Mouse (Mus musculus) CD8-positive naive resting alpha-beta T cell, adult 2 months (primary cell): ENCODE data around the gene Zfp277.

Experiments used
- DNase-seq, 2 experiments: peaks; one replicate each; pipeline ENCODE4 v3.0.0; 2022; ENCODE audit warnings: low read depth in 2 of 2, low spot score in 2 of 2

Gene Zfp277

DNA sequence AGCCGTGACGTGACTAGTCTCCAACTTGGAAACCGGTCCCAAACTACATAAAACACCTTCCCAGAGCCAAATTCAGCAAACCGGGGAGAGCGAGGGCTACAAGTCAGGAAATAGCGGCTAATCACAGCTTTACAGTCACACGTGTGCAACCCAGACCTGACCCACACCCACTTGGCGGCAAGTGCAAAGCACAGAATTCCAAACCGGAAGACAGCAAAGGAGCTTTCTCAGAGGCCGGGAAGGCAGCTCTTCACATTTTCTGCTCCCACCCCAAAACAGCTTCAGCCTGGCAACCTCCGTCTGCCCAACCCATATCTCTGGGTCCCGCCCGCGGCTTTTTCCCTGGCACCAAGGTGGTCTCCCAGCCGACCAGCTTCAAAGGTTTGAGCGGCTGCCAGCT lies 496 bp downstream of the Zfp277 start:
- no peak for DNase-seq

DNA sequence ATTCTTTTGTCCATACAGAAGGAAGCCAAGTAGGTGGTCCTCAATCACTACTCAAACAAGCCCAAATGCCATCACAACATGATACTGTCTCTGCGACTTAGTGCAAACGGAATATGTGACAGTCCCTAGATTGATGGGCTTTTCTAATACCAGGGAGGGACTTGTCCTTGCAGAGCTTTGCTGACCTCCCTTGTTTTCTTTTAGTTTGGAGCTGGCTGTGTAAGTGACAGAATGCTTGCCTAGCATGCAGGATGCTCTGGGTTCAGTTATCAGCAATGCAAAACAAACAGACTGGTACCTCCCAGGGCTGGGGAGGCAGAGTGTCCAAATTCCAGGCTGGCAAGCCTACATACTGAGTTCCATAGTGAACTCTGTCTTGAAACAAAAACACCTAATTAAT lies 7.7 kb downstream of the Zfp277 start:
- DNase-seq, result no peak

DNA sequence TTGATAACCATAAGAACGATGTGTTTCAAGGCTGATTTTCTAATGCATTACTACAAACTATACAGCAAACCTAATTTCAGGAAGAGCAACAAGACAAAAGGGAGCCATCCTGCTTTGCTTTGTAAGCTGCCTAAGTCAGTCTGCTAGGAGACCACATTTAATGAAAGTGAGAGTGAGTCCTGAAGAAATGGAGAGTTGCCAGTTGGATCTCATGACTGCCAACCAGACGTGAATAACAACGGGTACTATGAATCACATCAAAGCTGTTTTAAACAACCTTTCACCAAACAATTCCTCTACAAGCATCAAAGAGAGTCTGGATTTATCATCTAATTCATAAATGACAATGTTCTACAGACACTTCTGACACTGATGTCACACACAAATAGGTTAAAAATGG lies 11.6 kb downstream of the Zfp277 start:
- DNase-seq, result no peak

GRCm38 (mm10) chr12:40431075-40431474 lies 14.6 kb downstream of the Zfp277 start:
- DNase-seq, result no peak

DNA sequence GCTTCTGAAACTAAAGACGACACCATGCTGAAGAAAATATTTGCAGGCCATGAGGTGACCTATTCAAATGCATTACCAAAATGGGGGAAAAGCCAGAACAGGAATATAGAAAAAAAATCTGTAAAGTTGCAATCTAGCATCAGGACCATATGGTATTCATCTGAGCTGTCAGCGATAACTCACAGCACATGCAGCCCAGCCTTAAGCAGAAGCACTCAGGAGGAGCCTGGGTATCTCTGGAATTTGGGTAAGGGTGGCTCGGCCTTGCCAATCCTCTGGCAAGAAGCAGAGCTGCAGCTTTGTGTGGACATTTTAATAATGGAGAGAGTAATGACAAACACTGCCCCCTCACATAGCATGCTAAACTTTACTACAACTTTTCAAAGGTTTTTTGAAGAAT lies 15.7 kb downstream of the Zfp277 start:
- no peak for DNase-seq

DNA sequence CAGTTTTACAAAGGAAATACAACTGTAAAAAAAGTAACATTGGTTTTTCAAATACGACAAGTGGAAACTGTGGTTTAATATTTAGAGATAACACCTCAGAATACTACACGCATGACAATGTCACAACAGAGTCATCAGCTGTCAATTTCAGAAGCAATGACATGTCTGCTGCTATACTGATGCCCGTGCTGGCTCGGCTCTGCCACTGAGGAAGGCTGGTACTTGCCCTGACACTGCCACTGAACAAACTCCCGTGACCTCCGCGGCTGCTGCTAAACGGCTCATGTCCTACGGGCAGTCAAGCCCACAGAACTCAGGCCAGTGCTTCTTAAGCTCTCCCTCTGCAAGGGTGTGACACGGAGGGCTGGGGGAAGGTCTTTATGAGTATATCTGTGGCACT lies 18.1 kb downstream of the Zfp277 start:
- DNase-seq, result no peak

DNA sequence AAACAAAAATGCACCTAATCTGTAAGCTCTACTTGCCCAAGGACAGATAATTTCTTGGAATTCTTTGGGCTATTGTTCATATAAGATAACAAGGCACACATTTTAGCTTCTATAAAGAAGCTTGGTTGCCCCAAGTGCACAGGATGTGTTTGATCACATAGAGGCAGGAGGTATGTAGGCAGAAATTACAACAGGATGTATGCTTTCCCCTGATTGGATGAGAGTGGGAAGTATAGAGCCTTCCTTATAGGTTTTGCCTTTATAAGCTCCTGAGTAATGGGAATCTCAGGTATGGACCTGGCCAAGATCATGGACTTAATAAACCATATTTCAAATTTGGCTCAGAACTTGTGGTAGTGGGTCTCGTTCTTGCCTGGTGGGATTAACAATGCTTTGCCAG lies 20.7 kb downstream of the Zfp277 start:
- no peak for DNase-seq

- no peak for DNase-seq
These were observed 28.4 kb downstream of the Zfp277 start for GRCm38 (mm10) chr12:40417257-40417656.

DNA sequence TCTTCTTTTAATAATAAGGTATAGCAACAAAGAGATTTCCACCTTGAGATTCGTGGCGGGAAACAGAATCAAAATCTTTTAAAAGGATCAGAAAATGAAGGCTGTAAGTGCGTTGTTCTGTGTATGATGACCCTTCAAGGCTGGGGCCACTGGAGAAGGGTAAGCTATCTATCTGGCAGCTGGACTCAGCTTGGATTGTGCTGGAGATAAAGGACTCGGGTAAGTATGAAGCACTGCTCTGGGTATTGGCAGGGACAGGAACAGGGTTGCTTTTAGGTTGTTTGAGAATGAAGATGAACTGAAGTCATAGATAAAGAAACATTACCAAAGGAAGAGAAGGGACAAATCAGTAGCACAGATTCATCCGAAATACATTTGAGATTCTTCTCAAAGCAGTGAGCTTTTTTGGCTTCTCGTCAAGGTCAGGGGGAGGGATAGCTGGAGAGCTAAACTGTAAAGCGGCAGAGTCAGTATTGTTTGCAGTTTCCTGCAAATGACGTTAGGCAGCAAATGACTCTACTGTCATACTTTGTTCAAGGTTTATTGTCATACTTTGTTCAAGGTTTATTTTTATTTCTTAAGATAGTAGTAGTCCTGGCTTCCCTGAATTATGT lies 30.3 kb downstream of the Zfp277 start:
- DNase-seq, result no peak

DNA sequence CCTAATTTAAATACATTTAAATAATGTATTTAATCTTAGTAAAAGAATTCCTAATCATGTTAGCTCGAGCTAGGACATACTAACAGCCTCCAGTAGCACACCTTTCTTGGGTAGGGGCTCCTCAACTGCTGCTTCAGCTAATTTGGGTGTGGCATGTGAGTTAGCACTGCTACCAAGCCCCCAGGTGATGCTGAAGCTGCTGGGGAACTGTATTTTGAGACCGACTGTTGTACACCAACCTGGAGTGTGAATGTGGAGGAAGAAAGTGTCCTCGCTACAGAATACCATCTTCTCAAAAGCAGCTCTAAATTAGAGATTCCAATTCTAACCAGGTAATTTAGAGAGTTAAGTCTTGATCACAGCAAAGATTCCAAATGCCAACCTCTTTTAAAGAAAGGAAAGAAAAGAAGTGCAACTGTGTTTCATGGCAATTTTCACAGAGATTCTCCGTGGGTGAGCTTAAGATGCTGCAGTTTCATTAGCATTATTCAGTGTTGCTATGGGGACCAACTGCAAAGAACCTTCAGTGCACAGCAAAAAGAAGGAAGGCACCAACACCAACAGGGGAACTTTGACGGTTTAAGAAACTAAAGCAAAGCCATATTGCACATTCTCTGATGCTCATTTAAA lies 30.9 kb downstream of the Zfp277 start:
- no peak for DNase-seq

- DNase-seq, result no peak
These were observed 45.9 kb downstream of the Zfp277 start for GRCm38 (mm10) chr12:40399812-40400211.

DNA sequence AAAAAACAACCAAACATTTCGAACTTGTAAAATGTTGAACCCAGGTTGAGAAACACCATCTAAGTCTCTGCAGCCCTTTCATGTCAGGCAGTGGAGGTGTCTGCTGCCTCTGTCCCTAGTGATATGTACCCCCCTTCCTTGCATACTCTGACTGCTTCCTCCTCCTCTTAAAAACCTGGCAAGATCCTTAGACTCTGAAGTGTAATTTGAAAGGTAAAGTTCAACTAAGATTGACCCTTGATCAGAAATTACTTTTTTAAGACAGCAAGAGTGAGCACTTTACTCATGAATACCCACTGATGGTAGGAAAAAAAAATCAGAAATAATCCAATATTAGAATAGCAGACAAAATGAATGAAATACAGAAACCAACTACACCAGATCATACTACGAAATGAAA lies 46.3 kb downstream of the Zfp277 start:
- DNase-seq, result no peak

DNA sequence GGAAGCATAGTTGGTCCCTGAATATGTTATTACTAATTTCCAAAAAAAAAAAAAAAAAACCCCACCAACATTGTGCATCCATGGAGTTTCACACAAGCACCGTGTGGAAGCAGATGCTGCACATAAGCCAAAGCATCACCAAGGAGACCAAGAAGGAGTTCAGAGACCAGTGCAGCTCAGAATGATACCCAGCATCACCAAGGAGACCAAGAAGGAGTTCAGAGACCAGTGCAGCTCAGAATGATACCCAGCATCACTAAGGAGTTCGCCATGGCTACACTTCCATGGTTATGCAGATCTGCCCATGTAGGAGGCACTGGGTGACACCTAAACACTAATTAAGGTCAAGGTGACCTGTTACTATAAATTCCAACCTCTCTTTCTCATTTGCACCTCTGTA lies 46.8 kb downstream of the Zfp277 start:
- DNase-seq, result no peak

- no peak for DNase-seq
These were observed 52.8 kb downstream of the Zfp277 start for GRCm38 (mm10) chr12:40392869-40393268.

- no peak for DNase-seq
These were observed 54.4 kb downstream of the Zfp277 start for GRCm38 (mm10) chr12:40391262-40391661.

DNA sequence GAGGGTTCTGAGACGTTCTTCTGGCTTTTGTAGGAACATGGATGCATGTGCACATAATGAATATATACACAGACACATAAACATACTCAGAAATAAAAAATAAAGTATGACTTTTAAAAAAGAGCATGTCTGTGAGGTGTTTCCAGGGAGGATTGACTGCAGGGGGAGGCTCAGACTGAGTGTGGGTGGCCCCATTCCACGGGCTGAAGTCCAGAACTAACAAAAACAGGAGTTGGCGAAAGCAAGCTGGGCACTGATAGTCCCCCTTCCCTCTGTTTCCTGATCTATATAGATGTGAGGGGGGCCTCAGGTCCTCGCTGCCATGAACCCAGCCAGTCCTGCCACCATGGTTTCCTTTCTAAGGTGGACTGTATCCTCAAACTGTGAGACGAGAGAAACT lies 57.9 kb downstream of the Zfp277 start:
- DNase-seq, result no peak

DNA sequence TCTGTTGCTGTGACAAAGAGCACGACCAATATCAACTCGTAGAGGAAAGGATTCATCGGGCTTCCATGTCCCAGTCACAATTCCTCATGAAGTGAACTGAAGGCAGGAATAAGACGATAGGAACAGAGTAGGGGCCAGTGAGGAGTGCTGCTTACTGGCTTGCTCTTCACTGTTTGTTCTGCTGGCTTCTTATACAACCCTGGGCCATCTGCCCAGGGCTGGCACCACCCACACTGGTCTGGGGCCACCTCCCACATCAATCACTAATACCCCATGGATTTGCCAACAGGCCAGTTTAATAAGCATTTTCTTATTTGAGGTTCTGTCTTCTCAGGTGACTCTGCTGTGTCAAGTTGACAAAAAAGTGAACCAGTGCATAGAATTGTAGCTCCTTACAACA lies 60.4 kb downstream of the Zfp277 start:
- no peak for DNase-seq

GRCm38 (mm10) chr12:40383718-40384117 lies 62.0 kb downstream of the Zfp277 start:
- DNase-seq, result no peak

- DNase-seq, result no peak
These were observed 63.2 kb downstream of the Zfp277 start for GRCm38 (mm10) chr12:40382539-40382938.

DNA sequence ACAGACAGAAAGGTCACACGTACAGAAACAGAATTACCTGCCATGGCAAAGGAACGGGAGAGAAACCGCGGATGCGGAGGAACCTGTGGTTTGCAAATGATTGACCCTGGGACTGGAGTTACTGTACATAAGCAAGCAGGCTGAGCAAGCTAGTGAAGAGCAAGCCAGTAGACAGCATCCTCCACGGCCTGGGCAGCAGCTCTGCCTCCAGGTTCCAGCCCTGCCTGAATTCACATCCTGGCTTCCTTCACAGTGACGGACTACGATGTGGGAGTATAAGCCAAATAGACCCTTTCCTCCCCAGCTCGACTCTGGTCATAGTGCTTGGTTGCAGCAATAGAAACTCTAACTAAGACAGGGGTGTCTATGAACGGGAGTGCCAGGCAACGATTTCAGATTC lies 63.9 kb downstream of the Zfp277 start:
- DNase-seq, result no peak

DNA sequence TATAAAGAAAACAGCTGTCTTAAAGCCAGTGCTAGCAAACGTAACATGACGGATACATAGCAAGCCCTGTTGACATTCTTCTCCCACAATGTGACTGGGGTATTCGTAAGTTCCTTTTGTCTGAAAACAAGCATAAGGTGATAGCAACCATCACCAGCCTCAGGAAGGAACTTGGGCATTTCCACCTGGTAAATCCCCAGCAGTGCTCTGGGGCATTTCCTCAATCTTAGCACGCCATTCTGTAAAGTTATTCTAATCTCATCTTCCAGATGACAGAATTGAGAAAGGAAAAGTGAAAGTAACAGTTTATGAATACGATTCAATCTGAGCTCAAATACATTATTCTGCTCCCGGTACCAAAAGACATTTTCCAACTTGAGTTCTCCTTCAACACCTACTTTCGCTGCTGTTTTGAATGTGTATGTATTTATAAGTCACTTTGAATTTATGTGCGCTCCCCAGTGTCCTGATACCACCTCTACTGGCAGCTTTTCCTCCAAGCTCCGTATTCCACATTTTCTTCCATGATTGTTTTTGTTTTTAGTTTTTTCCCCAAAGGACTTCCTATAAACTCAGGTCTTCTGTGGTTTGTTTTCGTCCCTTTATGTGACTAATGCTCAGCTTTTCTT lies 64.4 kb downstream of the Zfp277 start:
- no peak for DNase-seq

DNA sequence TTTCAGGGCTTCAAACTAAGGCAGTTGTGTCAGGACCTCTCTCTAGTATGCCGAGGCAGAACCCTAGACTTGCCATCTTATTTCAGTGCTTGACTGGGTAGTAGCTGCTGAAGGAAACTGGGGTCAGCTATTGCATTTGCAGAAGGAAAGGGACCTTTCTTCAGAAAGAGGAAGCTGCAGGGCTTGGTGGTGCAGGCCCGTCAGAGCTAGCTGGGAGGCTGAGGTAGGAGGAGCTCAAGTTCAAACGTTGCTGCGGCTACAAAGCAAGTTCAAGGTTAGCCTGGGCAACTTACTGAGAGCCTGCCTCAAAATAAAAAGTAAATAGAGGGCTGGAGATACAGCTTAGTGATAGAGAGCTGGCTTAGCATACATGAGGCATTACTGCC lies 66.2 kb downstream of the Zfp277 start:
- DNase-seq, result no peak
